Mouse (Mus musculus) lung, postnatal 0 days (tissue): ENCODE results near the gene Tmprss5.

Source experiments
- CTCF ChIP-seq: IDR thresholded peaks from 2 replicates; pipeline ENCODE4 v1.5.1; 2016; ENCODE audit warnings: antibody characterized with exemption, mild to moderate bottlenecking
- EP300 ChIP-seq: IDR thresholded peaks from 2 replicates; pipeline ENCODE4 v1.6.1; 2016; ENCODE audit warnings: antibody characterized with exemption, mild to moderate bottlenecking, control low read depth

DNA sequence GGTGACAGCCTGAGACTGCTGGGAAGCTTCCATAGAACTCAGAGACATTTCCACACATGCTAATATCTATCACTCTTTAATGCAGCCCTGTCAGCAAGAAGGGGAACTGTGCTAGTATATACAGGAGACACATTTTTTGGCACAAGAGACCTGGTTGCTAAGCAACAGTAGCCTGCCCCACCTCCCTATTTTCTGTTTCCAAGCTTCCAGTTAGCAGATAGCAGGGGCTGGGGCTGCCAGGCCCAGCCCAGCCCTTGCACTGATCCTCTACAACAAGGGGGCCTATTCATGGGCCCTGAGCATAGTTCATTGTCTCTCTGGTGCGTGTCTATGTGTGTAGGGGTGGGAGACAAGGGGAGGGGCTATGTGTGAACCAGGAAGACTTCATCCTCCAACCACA is 21.3 kb downstream of the Tmprss5 start:
- no peak for TF ChIP-seq CTCF
- no peak for TF ChIP-seq EP300
